Mouse (Mus musculus): ENCODE results near the gene Bank1. TPM values are rescaled to one million over a fixed set of nuclear protein-coding genes. Genes with fewer than 3 reads are reported as not detected.
"Not testable (repeated sequence)": the region's sequence is repeated elsewhere in the genome, so short reads cannot be mapped to it uniquely, and the experiment has no call there.

Gene Bank1
- polyA plus RNA-seq, 1 experiment from 2014 or later: 0.24 TPM

GRCm38 (mm10) chr3:136324716-136325115, 1.1 kb downstream of the Bank1 start:
- not testable (repeated sequence) for H3K27me3 ChIP-seq; ATAC-seq (ENCODE audit: insufficient number of reproducible peaks, insufficient read depth, low FRiP score, low TSS enrichment, low read depth); H3K36me3 ChIP-seq; H3K9ac ChIP-seq (replicated peaks); H3K4me3 ChIP-seq (replicated peaks); H3K27ac ChIP-seq; H3K4me2 ChIP-seq; H3K4me1 ChIP-seq (replicated peaks); H3K9me3 ChIP-seq
- WGBS: 97% methylated on average over 6 of the region's 6 CpGs

DNA sequence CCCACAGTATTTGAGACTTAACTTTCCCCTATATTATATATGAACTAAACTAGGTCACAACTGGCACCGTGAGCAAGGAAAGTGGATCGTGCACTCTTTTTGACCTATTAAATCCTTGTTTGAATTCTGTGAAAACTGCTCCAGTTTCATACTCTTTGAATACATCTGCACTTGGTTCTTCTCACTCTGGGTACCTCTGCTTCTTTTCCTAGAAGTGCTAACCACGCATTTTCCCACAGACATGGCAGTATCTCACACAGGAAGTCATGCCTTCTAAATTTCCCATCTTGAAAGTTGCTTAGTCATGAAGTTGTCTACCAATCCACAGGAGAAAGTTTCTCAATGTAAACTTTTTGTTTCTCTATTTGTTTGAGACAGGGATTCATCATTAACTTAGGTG, 3.9 kb downstream of the Bank1 start:
- Histone ChIP-seq H3K4me3 (replicated peaks) (no peak overlapping the region), H3K4me1 (replicated peaks) (no peaks in the 10 kb centered on the region), H3K27me3 (no peaks in the 10 kb centered on the region), H3K36me3 (no peaks in the 10 kb centered on the region), H3K4me2 (no peak overlapping the region), H3K9ac (replicated peaks) (no peak overlapping the region), H3K27ac (no peak overlapping the region), H3K9me3 (no peaks in the 10 kb centered on the region)
- ATAC-seq (ENCODE audit: insufficient number of reproducible peaks, insufficient read depth, low FRiP score, low TSS enrichment, low read depth): no peak
- WGBS: 91% methylated on average over 3 of the region's 3 CpGs

DNA sequence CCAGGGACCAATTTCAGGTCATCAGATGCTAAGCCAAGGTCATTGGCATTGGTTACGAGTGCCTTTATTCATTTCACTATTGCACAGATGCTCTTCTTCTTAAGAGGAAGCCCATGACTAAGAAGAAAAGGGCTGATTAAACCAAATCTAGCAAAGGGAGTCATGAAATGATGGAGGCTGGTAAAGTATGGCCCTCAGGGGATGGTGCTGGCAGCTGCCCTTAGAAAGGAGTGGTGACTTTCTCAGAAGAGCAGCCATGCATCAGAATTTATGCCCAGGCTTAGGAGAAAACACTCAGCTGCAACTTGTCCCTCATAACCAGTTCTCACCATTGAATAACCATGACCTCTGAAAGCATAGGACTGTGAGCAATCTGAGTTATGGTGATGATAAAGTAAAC, 17.4 kb downstream of the Bank1 start:
- no peak for ATAC-seq (ENCODE audit: insufficient number of reproducible peaks, insufficient read depth, low FRiP score, low TSS enrichment, low read depth)
- no peaks in the 10 kb centered on the region for H3K27me3 ChIP-seq
- H3K4me1 ChIP-seq (replicated peaks): peaks cover 8% of the 10 kb centered on the region; the same call in 1 of the 2 replicates
- H3K9me3 ChIP-seq: no peaks in the 10 kb centered on the region
- H3K36me3 ChIP-seq: no peaks in the 10 kb centered on the region
- H3K4me3 ChIP-seq (replicated peaks): no peak overlapping the region
- H3K27ac ChIP-seq: no peak overlapping the region
- WGBS: 69% methylated on average over 1 of the region's 1 CpGs
- H3K4me2 ChIP-seq: no peak overlapping the region
- H3K9ac ChIP-seq (replicated peaks): no peak overlapping the region

DNA sequence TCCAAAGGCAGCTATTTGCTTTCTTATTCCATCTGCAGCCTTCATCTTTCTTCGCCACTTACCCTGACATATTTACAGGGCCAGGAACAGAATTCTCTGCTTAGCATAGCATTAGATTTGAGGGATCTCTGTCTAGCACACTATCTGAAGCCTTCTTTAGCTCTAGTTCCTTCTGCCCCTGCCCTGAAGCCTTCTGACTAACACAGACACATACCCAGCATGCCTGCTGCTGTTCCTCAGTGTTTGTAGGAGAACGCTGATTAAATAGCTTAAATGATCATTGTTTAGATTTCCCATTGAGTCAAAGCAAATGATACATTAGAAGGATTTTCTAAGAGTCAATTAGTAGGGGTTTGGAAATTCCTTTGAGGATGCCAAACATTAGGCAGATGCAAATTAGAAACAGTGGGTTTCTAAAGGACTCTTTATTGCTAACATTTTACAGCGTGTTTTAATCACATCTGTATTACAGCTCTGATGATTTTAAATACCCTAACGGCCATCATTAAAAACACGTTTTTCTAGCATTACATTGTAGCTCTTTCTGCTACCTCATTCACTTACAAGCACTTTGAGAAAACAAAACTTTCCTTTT, 19.2 kb downstream of the Bank1 start:
- H3K36me3 ChIP-seq: no peaks in the 10 kb centered on the region
- H3K27ac ChIP-seq: no peak overlapping the region
- no peak overlapping the region for H3K9ac ChIP-seq (replicated peaks)
- no peak overlapping the region for H3K4me3 ChIP-seq (replicated peaks)
- WGBS: 21% methylated on average over 5 of the region's 5 CpGs
- H3K27me3 ChIP-seq: no peaks in the 10 kb centered on the region
- no peaks in the 10 kb centered on the region for H3K9me3 ChIP-seq
- ATAC-seq (ENCODE audit: insufficient number of reproducible peaks, insufficient read depth, low FRiP score, low TSS enrichment, low read depth): no peak
- H3K4me1 ChIP-seq (replicated peaks): peaks cover 8% of the 10 kb centered on the region; the same call in 1 of the 2 replicates
- H3K4me2 ChIP-seq: no peak overlapping the region

DNA sequence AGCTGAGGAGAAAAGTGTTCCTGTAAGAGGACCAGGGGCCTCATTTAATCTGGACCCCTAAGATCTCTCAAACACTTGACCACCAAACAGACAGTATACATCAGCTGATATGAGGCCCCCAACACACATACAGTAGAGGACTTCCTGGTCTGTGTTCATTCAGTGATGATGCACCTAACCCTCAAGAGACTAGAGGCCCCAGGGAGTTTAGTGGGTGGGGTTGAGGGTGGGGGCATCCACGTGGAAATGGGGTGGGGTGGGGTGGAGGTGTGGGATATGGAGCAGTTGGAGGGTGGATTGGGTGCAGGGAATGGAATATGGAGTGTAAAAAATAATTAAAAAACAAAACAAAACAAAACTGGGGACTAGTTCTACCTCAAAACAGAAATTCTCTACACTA, 23.3 kb downstream of the Bank1 start:
- H3K36me3 ChIP-seq: no peaks in the 10 kb centered on the region
- 56% methylated on average over 1 of the region's 1 CpGs for WGBS
- ATAC-seq (ENCODE audit: insufficient number of reproducible peaks, insufficient read depth, low FRiP score, low TSS enrichment, low read depth): no peak
- no peak overlapping the region for H3K4me3 ChIP-seq (replicated peaks)
- peaks cover 8% of the 10 kb centered on the region; the same call in 1 of the 2 replicates for H3K4me1 ChIP-seq (replicated peaks)
- H3K27me3 ChIP-seq: no peaks in the 10 kb centered on the region
- H3K9ac ChIP-seq (replicated peaks): no peak overlapping the region
- H3K27ac ChIP-seq: no peak overlapping the region
- H3K9me3 ChIP-seq: no peaks in the 10 kb centered on the region
- H3K4me2 ChIP-seq: no peak overlapping the region

- H3K9ac ChIP-seq (replicated peaks); H3K27ac ChIP-seq; H3K36me3 ChIP-seq; H3K4me2 ChIP-seq; H3K4me1 ChIP-seq (replicated peaks); H3K4me3 ChIP-seq (replicated peaks); ATAC-seq (ENCODE audit: insufficient number of reproducible peaks, insufficient read depth, low FRiP score, low TSS enrichment, low read depth); H3K27me3 ChIP-seq; H3K9me3 ChIP-seq: not testable (repeated sequence)
- WGBS: 89% methylated on average over 2 of the region's 2 CpGs
Observed at GRCm38 (mm10) chr3:136300810-136301209, 25.1 kb downstream of the Bank1 start.

DNA sequence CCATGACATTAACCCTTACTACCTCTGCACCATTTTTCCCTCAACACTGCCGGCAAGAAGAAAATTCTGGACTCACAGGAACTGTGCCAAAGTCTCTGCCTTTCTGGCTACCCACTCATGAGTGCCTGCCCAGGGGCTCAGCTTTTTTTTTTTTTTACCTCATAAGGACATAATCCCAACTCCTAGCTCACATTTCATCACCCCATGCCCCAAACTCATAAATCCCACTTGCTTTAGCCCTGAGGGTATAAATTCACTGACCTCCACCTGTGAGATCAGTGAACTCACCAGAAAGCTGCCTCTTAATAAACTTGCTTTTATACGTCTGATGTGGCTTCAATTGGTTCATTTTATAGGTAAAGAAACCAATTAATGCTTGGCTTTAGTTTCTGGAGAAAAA, 28.5 kb downstream of the Bank1 start:
- peak; percentile 93 for ATAC-seq (ENCODE audit: insufficient number of reproducible peaks, insufficient read depth, low FRiP score, low TSS enrichment, low read depth)
- Histone ChIP-seq H3K4me3 (replicated peaks) (no peak overlapping the region), H3K36me3 (no peaks in the 10 kb centered on the region), H3K4me2 (no peak overlapping the region), H3K9ac (replicated peaks) (no peak overlapping the region), H3K27ac (no peak overlapping the region), H3K27me3 (no peaks in the 10 kb centered on the region), H3K4me1 (replicated peaks) (peaks cover 3% of the 10 kb centered on the region; the same call in 1 of the 2 replicates), H3K9me3 (no peaks in the 10 kb centered on the region)
- 11% methylated on average over 2 of the region's 2 CpGs for WGBS

DNA sequence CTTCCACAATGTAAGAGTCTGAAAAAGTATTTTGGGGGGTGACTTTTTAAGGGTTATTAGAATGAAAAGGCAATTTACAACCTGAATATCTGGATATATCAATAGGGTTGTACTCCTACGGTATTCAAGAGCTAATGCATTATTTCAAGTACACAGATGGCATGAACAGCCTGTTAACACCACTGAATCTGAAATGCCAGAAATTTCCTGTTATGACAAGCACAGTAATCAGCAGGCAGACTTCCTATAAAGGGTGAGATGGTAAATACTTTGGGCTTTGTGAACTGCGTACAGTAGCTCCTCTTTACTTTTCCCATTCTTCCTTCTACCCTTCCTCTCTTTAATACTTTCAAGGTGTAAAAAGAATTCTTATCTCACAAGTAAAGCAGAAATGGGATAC, 30.6 kb downstream of the Bank1 start:
- no peak overlapping the region for H3K4me2 ChIP-seq
- H3K27me3 ChIP-seq: no peaks in the 10 kb centered on the region
- no peaks in the 10 kb centered on the region for H3K36me3 ChIP-seq
- 66% methylated on average over 2 of the region's 2 CpGs for WGBS
- ATAC-seq (ENCODE audit: insufficient number of reproducible peaks, insufficient read depth, low FRiP score, low TSS enrichment, low read depth): no peak
- peaks cover 3% of the 10 kb centered on the region; the same call in 1 of the 2 replicates for H3K4me1 ChIP-seq (replicated peaks)
- H3K27ac ChIP-seq: no peak overlapping the region
- H3K9ac ChIP-seq (replicated peaks): no peak overlapping the region
- no peaks in the 10 kb centered on the region for H3K9me3 ChIP-seq
- H3K4me3 ChIP-seq (replicated peaks): no peak overlapping the region

GRCm38 (mm10) chr3:136287883-136288282, 38.0 kb downstream of the Bank1 start:
- no peak for ATAC-seq (ENCODE audit: insufficient number of reproducible peaks, insufficient read depth, low FRiP score, low TSS enrichment, low read depth)
- Histone ChIP-seq H3K4me2 (no peak overlapping the region), H3K4me1 (replicated peaks) (no peaks in the 10 kb centered on the region), H3K36me3 (no peaks in the 10 kb centered on the region), H3K4me3 (replicated peaks) (no peak overlapping the region), H3K9ac (replicated peaks) (no peak overlapping the region), H3K27me3 (no peaks in the 10 kb centered on the region), H3K27ac (no peak overlapping the region), H3K9me3 (no peaks in the 10 kb centered on the region)
- 76% methylated on average over 2 of the region's 2 CpGs for WGBS

DNA sequence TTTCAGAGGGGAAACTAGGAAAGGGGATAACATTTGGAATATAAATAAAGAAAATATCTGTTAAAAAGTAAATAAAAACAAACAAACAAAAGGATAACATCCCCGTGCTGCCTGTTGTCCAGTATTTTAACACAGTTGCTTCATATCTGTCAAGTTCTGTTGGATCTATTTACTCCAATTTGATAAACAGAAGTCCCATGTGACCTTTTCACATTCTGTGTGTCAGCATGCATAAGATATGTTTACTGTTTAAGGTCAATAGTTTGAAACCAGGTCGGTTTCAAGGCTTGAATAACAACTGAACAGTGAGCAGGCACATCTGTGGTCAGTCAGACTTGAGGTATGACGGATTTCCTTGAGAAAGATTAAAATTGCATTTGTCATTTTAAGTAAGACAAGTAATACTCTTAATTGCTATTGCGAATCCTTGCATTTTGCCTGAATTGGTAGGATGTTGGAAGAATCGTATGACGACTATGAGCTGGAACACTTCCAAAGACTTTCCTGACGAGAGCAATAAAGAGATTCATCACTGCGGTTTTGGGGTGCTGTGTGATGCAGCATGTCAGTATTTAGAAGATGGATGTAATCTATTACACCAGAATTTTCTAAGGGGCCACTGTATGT, 60.8 kb downstream of the Bank1 start:
- no peaks in the 10 kb centered on the region for H3K9me3 ChIP-seq
- ATAC-seq (ENCODE audit: insufficient number of reproducible peaks, insufficient read depth, low FRiP score, low TSS enrichment, low read depth): no peak
- H3K4me2 ChIP-seq: no peak overlapping the region
- 88% methylated on average over 8 of the region's 8 CpGs for WGBS
- no peak overlapping the region for H3K27ac ChIP-seq
- H3K4me3 ChIP-seq (replicated peaks): no peak overlapping the region
- no peaks in the 10 kb centered on the region for H3K27me3 ChIP-seq
- H3K9ac ChIP-seq (replicated peaks): no peak overlapping the region
- H3K4me1 ChIP-seq (replicated peaks): no peaks in the 10 kb centered on the region
- H3K36me3 ChIP-seq: no peaks in the 10 kb centered on the region

- no peak for ATAC-seq (ENCODE audit: insufficient number of reproducible peaks, insufficient read depth, low FRiP score, low TSS enrichment, low read depth)
- no peaks in the 10 kb centered on the region for H3K4me1 ChIP-seq (replicated peaks)
- WGBS: 90% methylated on average over 3 of the region's 3 CpGs
- no peak overlapping the region for H3K9ac ChIP-seq (replicated peaks)
- no peak overlapping the region for H3K4me2 ChIP-seq
- no peaks in the 10 kb centered on the region for H3K36me3 ChIP-seq
- no peaks in the 10 kb centered on the region for H3K9me3 ChIP-seq
- H3K27ac ChIP-seq: no peak overlapping the region
- no peak overlapping the region for H3K4me3 ChIP-seq (replicated peaks)
- peaks cover under 1% of the 10 kb centered on the region; the same call in 1 of the 2 replicates for H3K27me3 ChIP-seq
Observed at GRCm38 (mm10) chr3:136257761-136258160, 68.1 kb downstream of the Bank1 start.

- Histone ChIP-seq H3K9ac (replicated peaks) (no peak overlapping the region), H3K9me3 (no peaks in the 10 kb centered on the region), H3K27ac (no peak overlapping the region), H3K4me1 (replicated peaks) (no peaks in the 10 kb centered on the region), H3K4me2 (no peak overlapping the region), H3K4me3 (replicated peaks) (no peak overlapping the region), H3K27me3 (peaks cover 2% of the 10 kb centered on the region; the same call in 1 of the 2 replicates), H3K36me3 (no peaks in the 10 kb centered on the region)
- no peak for ATAC-seq (ENCODE audit: insufficient number of reproducible peaks, insufficient read depth, low FRiP score, low TSS enrichment, low read depth)
- WGBS: 61% methylated on average over 2 of the region's 2 CpGs
Observed at GRCm38 (mm10) chr3:136254713-136255112, 71.2 kb downstream of the Bank1 start.
